Mouse (Mus musculus): ENCODE data around the gene Gm21731.
"Not testable (repeated sequence)": the region's sequence is repeated elsewhere in the genome, so short reads cannot be mapped to it uniquely, and the experiment has no call there.

Gene Gm21731

DNA sequence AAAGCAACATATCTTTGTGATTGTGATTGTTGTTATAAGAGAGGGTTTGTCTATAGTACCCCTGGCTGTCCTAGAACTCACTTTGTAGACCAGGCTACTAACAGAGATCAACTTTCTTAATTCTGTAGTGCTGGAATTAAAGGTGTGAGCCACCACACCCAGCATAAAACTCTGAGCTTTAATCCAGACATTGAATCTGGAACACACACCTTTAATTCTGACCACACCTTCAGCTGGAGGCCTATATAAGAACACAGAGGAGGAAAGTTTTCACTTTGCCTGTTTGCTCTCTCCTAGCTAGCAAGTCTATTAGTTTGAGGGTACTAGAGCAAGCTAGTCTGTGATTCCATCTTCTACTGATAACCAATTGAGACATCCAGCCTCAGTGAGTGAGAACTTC lies at the start of gene Gm21731:
TSS of gene Gm21731 (plus strand) at position 301 of the 400 bp plus-strand sequence.
- DNase-seq = not testable (repeated sequence)

DNA sequence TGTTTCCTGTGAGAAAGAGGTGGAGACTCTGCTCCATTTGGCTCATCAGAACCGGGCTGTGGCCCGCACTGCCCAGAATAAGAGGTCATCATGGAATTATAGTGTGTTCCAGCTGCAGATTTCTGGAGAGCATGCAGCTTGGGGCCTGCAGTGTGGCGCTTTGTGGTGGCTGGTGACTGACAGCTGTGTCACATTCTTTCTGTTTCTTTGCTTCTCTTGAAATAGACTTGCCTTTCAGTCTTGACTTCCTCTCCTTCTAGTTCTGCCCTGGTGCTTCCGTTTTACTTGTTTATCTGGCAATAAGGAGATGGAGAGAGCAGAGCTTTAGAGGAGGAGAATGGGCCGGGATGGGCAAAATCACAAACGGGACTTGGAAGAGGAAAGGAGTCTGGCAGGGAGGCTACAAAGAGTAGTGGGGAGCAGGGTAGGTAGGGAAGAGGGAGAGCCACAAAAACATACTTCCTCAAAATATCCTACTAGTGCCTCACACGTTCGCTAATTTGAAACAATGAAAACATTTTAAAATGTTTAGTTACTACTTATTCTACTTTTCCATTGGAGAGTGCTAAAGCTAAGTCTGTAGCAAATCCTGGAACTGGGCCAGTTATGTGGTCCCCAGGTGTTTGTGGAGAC lies 42.6 kb upstream of the Gm21731 start:
- not testable (repeated sequence) for DNase-seq

DNA sequence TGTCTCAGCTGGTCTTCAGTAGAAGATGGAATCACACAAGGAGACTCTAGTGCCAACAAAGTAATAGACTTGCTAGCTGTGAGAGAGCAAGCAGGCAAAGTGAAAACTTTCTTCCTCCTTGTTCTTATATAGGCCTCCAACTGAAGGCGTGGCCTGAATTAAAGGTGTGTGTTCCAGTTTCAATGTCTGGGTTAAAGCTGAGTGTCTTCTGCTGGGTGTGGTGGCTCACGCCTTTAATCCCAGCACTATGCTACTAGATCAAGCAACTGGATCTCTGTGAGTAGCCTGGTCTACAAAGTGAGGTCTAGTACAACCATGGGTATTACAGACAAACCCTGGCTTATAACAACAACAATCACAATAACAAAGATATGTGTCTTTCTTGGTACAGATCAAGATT lies 23.1 kb upstream of the Gm21731 start, which contains the start of gene Gm21762:
TSS of gene Gm21762 (minus strand) at position 101 of the 400 bp plus-strand sequence.
- not testable (repeated sequence) for DNase-seq

DNA sequence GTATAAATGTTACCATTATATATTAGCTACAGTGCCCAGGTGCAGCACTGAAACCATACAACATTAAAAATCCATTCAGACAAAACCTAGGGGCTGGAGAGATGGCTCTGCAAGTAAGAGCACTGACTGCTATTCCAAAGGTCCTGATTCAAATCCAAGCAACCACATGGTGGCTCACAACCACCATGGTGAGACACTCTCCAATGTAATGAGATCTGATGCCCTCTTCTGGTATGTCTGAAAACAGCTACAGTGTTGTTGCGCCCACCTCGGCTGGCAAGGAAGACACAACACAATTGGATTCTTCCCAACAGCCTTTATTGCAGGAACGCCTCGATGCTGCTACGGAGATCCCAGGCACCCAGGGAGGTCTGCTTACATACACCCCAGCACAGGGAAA lies 18.0 kb upstream of the Gm21731 start:
- DNase-seq = not testable (repeated sequence)

DNA sequence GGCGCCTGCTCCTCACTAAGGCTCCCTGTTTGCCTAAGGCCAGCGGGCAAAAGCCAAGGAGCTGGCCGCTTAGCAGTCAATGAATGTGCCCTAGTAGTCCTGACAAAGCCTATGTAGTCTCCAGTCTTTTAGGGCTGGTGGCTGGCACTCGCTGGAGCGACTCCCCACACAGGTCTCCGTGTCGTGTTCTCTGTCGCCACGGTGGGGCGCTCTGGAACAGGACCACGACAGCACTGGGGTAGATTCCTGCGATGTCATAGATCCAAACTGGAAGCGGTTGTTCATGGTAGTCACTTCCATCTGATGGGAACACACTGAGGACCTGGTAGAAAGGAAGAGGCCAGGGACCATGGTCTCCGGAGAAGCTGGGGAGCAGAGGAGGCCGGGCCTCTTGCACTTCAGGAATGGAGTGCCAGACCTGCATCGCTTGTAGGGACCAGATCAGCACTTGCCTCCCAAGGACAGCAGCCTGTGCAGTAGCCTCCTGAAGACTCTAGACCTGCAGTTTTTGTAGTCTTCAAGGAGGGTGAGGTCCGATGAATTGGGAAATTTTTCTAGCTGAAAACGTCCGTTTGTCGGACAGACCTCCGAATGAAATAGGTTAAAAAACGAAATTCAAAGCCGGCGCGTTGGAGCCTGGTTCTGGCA lies 15.8 kb upstream of the Gm21731 start:
- not testable (repeated sequence) for DNase-seq

DNA sequence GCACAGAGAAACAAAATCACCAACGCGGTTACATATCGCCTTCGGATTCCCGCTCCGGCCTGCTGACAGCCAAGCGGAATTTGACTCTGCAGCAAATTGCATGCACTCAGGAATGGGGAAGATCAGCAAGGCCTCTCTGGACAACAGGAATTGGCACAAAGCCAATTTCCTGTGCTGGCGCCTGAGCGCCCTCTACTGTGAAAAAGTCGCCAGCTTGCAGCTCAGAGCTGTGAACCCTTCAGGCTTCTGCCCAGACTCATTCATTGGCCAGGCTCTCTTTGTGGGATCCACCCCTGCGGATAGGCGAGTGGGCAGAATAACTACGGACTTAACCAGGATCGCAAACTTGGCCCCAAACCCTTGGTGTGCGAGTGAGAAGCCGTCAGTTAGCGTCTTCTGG lies 7.1 kb upstream of the Gm21731 start:
- not testable (repeated sequence) for DNase-seq

DNA sequence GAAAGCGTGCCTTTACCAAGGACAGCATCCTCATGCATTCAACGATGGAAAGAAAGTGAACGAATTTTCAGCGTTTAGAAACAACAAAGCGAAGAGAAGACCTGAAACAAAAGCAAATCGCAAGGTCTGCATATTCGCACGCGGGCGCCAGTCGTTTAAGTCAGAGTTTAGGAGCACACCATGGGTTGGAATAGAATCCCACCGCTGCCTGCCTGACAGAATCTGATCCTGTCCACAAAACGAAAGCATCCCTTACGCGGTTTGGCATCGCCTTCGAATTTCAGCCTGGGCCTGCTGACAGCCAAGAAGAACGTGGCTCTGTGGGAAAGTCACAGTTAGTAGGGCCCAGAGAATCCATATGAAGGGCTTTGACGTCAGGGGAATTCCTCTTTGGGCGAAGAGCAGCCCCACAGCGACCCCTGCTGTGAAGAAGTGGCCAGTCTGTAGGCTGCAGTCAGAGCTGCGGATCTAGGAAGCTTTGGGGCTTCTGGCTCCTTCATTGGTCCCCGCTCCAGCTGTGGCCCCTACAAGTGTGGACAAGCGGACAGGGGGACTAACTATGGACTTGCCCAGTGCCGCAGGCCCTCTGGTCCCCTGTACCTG lies 6.4 kb upstream of the Gm21731 start:
- not testable (repeated sequence) for DNase-seq

DNA sequence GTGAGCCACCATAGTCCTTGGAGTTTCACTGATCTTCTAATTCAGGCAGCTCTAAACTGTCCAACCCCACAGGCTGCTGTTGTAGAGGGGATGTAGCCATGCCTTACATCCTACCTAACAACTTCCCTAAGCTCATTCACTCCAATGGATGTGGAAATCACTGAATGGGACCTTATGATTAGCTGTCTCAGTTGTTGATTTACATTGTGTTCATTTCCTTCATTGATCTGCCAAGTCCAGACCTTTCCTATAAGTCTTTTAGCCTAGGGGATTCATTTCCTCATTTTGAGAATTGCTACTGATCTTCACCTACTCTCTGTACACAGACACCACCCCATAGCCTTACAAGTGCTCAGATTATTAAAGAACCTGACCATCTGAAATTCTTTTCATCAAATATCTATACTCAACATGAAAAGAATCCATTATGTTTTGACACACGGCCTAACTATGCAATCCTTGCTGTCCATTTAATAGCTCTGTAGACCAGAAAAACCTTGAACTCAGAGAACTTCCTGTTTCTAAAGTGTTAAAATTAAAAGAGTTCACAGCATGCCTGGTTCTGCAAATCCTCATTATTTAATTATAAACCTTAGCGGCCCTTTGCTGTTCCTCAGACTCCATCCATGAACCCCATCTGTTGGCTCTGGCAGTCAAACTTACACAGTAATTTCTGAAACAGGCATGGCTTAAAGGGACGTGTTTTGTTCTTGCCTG lies 12.5 kb downstream of the Gm21731 start:
- not testable (repeated sequence) for DNase-seq

DNA sequence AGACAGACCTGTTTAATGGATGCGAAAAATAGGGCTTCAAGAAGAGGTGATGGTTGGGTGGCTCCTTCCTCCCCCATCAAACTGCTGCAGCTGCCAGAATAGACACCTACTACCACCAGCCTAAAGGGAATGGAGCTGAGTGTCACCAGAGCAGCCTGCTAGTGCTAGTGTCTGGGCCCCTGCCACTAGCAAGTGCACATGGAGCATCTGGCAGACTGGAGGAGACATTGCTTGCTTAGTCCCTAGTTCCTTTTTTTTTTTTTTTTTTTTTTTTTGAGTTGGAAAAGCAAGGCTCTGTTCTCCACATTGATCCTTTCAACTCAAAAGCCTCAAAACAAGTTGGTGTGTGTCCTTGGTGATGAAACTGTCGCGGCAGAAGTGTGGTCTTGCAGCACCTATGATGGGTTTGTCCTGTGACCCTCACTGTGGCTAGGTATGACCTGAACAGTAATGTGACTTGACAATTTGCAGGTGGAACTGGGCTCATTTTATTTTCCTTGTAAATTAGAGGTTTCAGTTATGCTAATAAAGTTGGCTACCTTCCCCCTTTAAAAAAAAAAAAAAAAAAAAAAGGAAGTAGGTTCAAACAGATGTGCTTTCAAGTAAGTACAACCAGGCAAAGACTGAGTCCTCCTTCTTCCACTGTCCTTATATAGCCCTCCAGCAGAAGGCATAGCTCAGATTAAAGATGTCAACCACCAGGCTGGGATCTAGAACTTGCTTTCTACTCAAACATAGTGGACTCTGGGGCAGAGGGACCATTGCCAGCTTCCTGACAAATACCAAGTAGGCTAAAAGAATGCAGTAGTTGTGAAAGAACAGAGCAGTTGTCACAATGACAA lies 20.1 kb downstream of the Gm21731 start:
- not testable (repeated sequence) for DNase-seq

DNA sequence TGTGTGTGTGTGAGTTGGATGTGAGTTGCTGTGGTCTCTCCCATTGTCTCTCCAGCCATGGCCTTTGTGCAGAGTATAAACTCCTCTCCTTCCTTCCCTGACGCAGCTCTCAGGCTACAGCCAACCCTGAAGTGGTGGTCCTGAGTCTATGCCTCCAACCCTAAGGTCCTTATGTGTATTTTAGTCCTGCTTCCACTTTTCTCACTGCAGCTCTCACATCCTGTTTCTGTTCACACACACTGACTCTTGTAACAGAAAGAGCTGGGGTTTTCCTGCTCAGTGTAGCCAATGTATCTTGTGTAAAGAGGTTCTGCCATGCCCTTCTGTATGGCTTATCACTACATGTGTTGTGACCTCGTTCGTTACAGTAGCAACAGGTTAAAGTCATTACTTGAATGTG lies 20.8 kb downstream of the Gm21731 start:
- not testable (repeated sequence) for DNase-seq

DNA sequence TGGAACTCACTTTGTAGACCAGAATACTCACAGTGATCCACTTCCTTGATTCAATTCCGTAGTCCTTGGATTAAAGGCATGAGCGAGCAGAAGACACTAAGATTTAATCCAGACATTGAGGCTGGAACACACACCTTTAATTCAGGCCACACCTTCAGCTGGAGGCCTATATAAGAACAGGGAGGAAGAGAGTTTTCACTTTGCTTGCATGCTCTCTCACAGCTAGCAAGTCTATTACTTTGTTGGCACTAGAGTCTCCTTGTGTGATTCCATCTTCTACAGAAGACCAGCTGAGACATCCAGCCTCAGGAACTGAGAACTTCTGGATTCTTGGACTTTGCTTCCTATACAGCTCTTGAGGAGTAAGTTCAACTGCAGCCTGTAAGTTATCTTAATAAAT lies 24.0 kb downstream of the Gm21731 start, which contains the start of gene AF067061:
TSS of gene AF067061 (plus strand) at position 245 of the 400 bp plus-strand sequence.
- not testable (repeated sequence) for DNase-seq

DNA sequence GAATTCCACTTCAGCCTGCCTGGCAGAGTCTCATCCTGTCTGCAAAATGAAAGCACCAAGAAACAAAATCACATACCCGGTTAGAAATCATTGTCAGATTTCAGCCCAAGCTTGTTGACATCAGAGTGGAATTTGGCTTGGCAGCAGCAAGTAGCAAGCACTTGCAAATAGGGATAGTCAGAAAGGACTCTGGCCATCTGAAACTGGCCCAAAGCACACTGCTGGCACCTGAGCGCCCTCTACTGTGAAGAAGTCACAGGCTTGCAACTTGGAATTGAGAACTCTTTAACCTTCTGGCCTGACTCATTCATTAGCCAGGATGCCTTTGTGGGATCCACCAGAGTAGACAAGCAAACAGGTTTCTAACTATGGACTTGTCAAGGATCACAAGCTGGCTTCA lies 38.9 kb downstream of the Gm21731 start:
- not testable (repeated sequence) for DNase-seq

DNA sequence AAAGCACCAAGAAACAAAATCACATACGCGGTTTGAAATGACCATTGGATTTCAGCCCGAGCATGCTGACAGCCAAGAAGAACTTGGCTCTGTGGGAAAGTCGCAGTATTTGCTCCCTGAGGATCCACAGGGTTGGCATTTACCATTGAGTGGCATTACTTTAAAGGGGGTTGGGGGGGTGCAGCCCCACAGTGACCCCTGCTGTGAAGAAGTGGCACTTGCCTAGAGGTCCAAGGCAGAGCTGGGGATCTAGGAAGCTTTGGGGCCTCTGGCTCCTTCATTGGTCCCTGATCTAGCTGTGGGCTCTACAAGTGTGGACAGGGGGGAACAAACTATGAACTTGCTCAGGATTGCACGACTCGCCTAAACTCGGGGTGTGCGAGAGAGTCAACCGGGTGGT lies 39.9 kb downstream of the Gm21731 start:
- DNase-seq = no peak
